Mouse (Mus musculus) liver (tissue): ENCODE data around the gene Gys1.
A peak's percentile ranks its signal among the peaks of the same experiment; 100 is the strongest.

Experiments
- DNase-seq: peaks from one replicate; pipeline ENCODE4 v3.0.0-alpha.2; 2020; ENCODE audit warnings: mixed read lengths

Gene Gys1

DNA sequence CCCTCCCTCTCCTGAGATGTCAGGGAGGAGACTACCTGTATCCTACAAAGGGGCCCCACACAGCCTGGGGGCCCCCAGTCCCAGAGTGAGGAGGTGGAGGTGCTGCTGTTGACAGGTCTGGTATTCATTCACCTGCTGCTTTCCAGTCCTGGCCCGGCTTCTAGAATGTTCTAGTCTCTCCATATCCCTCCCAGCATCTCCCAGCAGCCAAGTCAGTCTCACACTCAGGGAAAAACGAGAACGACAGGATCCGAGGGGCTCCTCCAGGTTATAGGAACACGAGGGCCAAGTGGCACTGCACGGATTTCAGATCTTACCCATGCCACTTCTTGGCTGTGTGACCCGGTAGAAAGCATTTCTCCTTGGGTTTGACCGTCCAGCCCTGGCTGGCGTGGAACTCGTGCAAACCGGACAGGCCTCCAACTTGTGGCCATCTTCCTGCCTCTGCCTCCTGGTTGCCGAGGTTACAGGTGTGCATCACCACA, 19.9 kb upstream of the Gys1 start:
- DNase-seq = no peak

DNA sequence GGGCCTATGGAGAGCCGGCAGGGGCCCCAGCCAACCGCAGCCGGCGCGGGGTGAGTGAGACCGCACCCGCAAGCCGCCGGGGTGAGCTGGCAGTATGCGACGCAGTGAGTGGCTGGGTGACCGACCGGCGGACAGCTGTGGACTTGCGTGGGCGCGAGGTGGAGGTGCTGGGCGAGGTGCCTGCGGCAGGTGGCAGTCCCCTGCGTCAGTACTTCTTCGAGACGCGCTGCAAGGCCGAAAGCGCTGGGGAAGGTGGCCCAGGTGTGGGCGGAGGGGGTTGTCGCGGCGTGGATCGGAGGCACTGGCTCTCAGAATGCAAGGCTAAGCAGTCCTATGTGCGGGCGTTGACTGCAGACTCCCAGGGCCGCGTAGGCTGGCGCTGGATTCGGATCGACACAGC, 19.0 kb upstream of the Gys1 start:
- DNase-seq = no peak

DNA sequence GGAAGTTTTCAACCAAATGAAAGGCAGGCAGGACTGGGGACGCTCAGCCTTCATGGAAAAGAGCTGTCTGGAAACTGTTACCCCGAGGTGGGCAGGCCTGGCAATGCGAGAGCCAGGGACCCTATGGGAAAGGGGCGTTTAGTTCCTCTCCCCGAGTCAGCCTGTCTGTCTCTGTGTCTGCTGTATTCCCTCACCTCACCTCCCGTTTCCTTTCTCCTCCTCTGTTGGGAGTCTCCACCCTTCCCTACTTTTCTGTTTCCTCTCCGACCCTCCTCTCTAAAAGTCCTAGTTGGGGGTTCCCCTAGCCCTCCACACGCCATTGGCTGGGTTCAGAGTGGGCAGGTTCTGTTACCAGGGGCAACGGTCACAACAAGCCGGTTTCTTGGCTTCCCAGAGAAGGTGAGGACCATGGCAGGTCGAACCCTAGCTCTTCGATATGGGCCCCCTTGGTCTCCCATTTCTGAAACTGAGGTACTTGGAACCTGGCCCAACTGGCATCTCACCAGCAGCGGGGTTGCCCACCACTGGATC, 16.6 kb upstream of the Gys1 start:
- DNase-seq = no peak

DNA sequence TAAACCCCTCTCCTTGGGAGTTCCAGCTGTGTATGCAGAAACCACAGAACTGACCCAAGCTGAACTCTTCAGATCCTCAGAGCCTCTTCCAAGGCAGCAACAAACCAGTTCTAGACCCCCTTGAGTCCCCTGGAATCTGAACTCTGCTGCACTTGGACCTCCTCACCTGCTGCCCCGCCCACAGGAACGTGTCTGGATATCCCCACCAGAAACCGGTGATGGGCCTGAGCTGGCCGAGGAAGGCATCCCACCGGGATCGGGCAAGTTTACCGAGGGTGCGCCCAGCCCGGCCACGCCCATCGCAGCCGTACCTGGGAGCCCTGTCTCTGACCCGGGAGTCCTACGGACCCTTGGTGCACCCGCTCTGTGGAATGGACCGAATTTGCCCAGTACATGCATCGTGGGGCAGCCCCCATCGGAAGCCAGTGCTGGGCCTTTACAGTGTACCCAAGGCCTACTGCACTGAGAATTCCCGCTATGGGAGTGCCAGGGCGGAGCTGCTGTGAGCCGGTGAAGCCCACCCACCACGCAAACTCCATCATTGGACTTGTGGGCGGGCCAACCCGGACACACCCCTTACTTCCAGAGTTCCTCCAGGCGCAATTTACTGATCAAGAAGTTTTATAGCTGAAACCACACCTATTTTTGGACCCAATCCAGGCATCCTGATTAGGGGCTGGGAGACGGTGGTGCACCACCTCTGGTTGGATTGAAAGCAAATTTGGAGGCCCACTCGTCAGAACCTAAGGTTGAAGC, 14.6 kb upstream of the Gys1 start:
- no peak for DNase-seq

DNA sequence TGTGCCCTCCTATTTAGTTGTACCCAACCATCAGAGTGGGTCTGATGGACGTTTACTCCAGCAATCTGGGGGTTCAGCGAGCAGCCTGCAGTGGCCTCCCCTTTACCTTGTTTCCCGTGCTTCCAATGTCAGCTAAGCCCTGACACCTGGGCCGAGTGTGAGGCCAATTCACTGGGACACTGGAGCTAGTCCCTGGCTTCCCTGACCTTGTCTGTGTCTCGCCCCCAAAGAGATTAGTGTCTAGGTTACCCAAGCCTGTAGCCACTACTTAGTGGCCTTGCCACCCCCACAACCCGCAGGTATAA, 14.1 kb upstream of the Gys1 start, which contains the start of gene Lhb:
Lhb (plus strand) TSS at position 206 of the 305 bp plus-strand sequence.
- no peak for DNase-seq

DNA sequence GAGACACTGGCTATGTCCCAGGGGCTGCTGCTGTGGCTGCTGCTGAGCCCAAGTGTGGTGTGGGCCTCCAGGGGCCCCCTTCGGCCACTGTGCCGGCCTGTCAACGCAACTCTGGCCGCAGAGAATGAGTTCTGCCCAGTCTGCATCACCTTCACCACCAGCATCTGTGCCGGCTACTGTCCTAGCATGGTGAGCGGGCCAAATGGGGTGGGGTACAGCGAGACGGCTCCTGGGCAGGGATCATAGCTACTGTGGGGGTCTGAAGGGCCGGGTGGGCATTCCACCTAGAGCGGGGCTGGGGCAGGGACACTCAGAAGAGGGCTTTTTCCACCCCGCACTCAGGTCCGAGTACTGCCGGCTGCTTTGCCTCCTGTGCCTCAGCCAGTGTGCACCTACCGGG, 13.4 kb upstream of the Gys1 start:
- DNase-seq = no peak

DNA sequence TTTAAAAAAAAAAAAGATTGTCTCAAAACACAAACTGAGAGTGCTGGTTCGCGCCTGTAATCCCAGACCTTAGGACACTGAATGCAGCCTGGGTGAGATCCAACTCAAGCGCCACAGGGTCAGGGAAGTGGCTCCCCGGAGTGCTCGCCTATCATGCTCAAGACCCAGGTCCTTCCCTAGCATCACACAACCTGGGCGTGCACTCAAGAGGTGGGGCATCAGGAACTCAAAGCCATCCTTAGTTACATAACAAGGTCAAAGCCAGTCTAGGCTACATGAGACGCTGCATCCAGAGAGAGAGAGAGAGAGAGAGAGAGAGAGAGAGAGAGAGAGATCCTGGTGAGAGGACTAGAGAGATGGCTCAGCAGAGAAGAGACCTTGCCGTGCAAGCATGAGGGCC, 8.1 kb upstream of the Gys1 start:
- no peak for DNase-seq

DNA sequence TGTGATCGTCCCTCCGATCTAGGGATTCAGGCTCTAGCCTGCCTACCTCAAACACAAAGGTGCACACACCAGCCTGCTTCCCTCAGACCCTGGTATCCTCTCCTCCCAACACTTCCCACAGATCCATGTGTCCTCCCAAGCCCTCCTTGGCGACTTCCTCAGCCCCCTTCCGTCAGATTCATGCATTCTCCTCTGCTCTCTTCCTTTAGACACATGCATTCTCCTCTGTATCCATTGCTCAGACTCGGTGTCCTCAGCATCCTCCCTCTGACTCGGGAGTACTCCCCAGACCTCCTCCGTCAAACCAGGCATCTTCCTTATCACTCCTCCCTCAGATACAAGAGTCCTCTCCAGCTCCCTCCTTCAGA, 825 bp upstream of the Gys1 start:
- no peak for DNase-seq

DNA sequence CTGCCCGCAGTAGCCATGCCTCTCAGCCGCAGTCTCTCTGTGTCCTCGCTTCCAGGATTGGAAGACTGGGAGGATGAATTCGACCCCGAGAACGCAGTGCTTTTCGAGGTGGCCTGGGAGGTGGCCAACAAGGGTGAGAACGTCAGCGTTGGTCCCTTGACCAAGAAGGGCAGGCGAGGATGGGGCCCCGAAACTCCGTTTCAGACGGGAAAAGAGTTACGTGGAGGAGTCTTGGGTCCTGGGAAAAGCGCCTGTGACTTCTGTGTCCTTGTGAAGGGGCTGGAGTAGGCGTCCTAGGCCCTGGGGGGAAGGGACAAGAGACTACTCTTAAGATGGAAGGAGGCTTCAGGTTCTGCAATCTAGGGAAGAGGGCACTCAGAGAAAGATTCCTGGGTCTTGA, 394 bp downstream of the Gys1 start:
- no peak for DNase-seq

DNA sequence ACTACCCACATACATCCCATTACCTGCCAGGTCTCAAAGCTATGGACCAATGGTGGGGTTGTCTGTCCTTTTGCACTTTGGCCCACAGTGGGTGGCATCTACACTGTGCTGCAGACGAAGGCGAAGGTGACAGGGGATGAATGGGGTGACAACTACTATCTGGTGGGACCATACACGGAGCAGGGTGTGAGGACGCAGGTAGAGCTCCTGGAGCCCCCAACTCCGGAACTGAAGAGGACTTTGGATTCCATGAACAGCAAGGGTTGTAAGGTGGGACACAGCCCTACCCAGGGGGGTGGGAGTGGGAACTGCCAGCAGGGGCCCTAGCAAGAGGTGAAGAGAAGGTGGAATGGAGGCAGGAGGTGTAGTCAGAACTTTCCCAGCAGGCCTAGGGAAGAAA, 1.8 kb downstream of the Gys1 start:
- DNase-seq = no peak

DNA sequence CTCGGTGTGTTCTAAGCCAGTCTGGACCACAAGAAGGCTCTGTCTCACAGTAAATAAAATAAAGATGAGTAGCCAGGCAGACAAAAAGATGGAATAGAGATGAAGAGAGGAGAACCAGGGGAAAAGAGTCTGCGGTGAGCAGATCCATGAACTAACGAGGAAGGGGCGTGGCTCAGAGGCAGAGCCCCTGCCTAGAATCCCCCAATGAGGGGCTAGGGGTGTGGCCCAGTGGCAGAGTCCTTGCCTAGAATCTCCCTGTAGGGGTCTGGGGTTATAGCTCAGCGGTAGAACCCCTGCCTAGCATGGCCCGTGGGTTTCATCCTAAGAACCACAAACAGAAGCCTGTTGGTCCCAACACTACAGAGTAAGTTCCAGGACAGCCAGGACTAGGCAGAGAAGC, 2.4 kb downstream of the Gys1 start:
- DNase-seq = no peak

DNA sequence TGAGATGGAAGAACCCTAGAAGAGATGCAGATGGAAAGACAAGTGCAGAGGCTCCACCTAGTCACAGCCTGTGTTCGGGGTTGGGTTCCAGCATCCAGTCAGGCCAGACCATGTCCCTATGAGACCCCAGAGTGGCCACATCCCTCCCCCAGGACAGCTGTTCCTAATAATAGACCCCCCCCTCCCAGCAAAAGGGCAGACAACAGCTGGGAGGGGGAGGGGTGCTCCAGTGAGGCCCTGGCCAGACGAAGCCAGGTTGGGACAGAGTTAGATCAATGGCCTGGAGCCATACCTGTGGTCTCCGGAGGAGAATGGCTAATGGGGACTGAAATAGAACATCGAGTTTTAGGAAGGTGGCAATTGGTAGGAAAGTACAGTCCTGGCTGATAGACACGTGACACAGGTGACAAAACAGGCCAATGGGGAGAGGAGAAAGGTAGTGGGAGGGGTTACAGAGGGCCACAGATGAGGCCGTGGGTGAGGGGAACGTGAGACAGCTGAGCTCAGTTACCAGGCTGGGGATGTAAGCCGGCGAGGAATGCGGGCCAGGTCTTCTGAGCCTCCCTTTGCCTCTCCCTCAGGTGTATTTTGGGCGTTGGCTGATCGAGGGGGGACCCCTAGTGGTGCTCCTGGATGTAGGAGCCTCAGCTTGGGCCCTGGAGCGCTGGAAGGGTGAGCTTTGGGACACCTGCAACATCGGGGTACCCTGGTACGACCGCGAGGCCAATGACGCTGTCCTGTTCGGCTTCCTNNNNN, 3.1 kb downstream of the Gys1 start, which contains the start of gene Ruvbl2:
Ruvbl2 (minus strand) TSS at position 576 of the 756 bp plus-strand sequence.
- DNase-seq = peak; percentile 33

DNA sequence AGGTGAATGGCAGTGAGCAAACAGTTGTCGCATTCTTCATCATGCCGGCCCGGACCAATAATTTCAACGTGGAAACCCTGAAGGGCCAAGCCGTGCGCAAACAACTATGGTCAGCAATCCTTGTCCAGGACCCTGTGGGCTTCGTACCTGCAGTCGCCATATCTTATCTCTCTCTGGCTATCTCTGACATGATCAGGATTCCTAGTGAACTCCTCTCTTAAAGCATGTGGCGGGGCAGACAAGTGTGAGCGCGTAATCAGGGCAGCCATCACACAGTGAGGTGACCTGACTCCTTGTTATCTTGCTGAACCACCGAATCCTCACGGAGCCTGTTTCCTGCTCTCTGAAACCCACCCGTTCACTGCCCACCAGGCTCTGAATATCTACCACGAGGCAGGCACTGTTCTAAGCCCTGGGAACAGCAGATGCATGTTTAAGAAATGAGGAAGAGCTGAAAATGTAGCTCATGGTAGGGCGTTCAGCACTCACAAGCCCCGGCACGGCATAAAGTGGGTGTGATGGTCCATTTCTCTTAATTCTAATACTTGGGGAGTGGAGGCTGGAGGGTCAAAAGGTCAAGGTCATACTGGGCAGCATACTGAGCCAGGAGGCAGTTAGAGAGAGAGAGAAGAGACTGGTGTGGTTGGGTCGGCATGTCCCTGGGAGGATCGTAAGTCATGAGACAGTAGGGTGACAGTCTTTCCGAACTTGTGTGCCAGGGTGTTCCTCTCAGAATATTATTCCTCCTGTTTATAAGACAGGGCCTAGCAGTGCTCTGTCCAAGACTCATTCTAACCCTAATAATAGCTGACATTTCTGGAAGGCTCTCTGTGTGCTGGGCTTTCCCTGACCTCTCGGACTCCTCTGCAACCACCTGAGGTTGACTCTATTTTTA, 9.1 kb downstream of the Gys1 start:
- no peak for DNase-seq

DNA sequence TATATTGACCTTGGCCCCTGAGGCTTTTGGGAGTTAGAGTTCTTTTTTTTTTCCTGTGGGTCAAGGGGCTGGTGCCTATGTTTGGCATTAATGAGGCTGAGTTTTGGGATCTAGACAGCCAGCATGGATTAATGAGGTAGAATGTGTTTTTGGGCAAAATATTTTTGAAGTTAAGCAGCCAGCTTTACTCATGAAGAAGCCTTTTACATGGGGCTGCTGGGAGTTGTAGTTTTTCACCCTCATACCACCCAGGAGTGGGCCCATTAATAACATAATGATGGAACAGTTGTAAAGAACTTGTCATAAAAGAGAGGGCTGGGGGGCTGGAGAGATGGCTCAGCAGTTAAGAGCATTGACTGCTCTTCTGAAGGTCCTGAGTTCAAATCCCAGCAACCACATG, 11.9 kb downstream of the Gys1 start:
- DNase-seq = no peak

DNA sequence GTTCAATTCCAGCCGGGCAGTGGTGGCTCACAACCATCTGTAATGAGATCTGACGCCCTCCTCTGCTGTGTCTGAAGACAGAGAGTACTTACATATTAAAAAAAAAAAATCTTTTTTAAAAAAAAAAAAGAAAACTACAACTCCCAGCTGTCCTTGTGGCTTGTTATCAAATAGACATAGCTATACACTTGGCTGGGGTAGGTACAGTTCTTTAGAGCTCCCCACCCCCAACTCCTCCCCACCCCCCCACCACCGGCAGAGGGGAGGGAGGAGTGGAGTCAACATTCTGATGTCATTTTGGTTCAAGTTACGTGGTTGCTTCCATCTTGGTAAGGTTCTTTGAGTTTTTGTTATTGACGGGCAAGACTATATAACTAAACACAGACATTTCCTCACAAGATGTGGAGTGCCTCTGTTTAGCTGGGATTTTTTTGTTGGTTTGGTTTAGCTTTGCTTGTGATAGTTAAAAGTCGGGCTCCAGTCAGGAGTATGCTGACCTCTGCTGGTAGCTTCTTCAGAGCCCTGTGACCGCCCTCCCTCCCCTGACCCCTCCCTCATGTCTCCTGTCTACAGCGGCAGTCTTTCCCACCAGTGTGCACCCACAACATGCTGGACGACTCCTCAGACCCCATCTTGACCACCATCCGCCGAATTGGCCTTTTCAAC, 12.8 kb downstream of the Gys1 start:
- DNase-seq = peak; percentile 52

DNA sequence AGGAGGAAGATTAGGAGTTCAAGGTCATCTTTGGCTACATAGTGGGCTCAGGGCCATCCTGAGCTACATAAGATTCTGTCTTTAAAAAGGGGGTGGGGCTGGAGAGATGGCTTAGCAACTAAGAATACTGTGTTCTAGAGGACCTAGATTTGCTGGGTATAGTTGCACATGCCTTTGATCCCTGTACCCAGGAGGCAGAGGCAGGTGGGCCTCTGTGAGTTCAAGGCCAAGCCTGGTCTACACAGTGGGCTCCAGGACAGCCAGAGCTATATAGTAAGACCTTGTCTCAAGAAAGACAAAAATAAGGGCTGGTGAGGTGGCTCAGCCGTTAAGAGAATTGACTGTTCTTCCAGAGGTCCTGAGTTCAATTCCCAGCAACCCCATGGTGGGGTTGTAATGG, 15.3 kb downstream of the Gys1 start:
- no peak for DNase-seq

DNA sequence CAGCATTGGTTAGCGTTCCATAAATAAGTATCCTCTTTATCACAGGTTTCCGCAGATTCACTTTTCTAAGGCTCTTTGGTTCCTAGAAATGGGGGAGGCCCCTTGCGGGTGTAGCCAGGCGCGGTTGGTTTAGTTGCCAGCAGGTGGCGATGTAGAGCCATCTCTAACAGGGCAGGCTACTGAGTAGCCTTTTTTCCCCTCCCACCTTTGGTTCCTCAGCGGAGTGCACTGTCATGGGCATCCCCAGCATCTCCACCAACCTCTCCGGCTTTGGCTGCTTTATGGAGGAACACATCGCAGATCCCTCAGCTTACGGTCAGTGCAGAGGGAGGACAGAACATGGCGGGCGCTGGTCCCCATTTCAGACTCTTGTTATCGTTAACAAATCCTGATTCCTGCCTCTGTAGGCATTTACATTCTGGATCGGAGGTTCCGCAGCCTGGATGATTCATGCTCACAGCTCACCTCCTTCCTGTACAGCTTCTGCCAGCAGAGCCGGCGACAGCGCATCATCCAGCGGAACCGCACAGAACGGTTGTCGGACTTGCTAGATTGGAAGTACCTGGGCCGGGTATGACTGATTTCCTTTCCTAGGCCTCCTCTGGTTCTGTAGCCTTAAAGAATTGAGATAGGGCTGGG, 16.8 kb downstream of the Gys1 start:
- peak; percentile 90 for DNase-seq

DNA sequence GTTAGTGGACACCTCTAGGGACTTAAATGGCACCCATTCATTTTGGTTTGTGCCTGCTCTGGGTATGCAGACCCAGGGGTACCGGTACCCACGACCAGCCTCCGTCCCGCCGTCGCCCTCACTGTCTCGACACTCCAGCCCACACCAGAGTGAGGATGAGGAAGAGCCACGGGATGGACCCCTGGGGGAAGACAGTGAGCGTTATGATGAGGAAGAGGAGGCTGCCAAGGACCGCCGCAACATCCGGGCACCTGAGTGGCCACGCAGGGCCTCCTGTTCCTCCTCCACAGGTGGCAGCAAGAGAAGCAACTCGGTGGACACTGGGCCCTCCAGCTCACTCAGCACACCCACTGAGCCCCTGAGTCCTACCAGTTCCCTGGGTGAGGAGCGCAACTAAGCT, 20.3 kb downstream of the Gys1 start:
- DNase-seq = no peak

DNA sequence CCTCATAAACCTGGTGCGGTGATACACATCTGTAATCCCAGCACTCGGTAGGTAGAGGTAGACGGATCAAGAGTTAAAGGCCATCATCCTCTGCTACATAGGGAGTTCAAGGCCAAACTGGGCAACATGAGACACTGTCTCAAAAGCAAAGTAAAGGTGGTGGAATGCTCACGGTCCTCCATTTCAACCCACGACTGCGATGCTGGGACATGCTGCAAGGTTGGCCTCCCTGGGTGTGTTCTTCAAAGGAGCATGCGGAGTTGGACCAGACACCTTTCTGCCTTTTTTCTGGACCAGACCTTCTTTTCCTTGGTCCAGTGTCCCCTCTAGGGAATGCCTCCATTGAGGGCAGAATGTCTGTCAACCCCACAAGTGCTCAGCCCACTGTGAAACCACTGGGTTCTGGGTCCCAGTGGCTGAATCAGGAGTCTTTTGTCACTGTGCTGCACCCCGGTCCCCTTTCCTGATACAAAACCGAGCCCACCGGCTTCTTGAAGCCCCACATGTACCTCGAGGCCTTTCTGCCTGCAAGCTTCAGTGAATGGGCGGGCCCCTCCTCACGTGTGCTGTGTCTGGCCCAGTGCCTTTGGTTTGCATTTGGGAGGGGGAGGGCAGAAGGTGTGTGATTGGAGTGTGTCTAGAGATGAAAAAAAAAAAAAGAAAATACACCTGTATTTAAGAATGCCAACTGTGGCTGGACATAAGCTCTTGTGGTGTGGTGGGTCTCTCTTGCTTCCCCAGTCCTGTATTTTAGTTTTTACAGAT, 21.5 kb downstream of the Gys1 start:
- DNase-seq = peak; percentile 5

DNA sequence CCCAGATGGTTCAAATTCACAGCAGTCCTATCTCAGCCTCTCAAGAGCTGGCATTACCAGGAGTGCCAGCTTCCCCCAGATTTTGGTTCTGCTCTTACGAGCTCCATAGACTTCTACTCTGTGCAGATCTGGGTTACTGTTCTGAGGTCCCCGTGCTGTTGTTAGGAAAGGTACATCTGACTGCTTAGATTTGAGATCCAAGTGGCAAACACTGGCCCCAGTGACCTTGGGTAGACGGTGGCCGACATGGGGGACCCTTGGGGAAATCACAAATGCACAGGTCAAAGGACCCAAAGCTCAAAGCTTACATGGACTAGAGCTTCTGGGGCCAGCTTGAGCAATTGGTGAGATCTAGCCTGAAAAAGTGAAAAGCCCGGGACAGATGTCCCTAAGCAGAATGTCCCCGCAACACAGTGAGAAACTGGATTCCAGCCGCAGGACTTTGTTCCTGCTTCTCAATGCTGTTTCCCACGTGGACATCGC, 22.1 kb downstream of the Gys1 start:
- no peak for DNase-seq
